In the genomic region with DNA sequence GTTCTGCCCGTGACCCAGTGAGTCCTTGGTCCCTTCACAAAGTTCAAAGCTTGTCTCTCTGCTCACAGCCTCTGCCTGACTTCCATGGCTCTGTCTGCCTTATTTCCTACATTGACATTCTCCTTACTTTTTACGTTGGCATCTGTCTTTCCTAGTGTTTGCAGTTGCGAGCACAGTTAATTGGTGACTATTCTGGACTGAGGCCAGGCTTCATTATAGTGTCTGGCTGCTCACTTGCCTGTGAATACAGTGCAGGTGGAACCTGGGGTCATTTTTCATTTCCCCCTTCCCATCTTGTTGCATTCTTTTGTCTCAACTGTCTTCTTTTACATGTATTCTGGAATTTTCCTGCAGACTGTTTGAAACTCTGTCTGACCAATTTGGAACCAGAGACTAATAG, we compare ENCODE assay signal across 13 mouse cellular contexts.
"Had no signal": no experiment of that assay in that cellular context is flagged by ENCODE, and none has a peak within 500 bp of the region (broad histone marks: within the 10 kb centered on the region; RNA-seq: fewer than 3 reads in every experiment).

No protein-coding gene starts in this region.

- H3K9me3 ChIP-seq: limb, embryonic 12.5 days; limb, embryonic 15.5 days; liver, embryonic 12.5 days; liver, embryonic 15.5 days; midbrain, embryonic 12.5 days; midbrain, embryonic 15.5 days; neural tube, embryonic 12.5 days; neural tube, embryonic 15.5 days had no signal

- H3K4me1 ChIP-seq: limb, embryonic 15.5 days; liver, embryonic 12.5 days; liver, embryonic 15.5 days; midbrain, embryonic 12.5 days; midbrain, embryonic 15.5 days; neural tube, embryonic 12.5 days; neural tube, embryonic 15.5 days had no signal

- DNase-seq: lung, adult 2 months; thymus, adult 18-20 months; thymus, postnatal 36 days had no signal

- H3K27me3 ChIP-seq: limb, embryonic 12.5 days; limb, embryonic 15.5 days; liver, embryonic 12.5 days; liver, embryonic 15.5 days; midbrain, embryonic 12.5 days; midbrain, embryonic 15.5 days; neural tube, embryonic 12.5 days; neural tube, embryonic 15.5 days had no signal

- H3K27ac ChIP-seq: limb, embryonic 12.5 days; limb, embryonic 15.5 days; liver, embryonic 12.5 days; liver, embryonic 15.5 days; macrophage; midbrain, embryonic 12.5 days; midbrain, embryonic 15.5 days; neural tube, embryonic 12.5 days; neural tube, embryonic 15.5 days had no signal

- H3K9ac ChIP-seq: limb, embryonic 12.5 days; limb, embryonic 15.5 days; liver, embryonic 12.5 days; liver, embryonic 15.5 days; midbrain, embryonic 12.5 days; midbrain, embryonic 15.5 days; neural tube, embryonic 12.5 days; neural tube, embryonic 15.5 days had no signal

- H3K36me3 ChIP-seq: liver, embryonic 15.5 days; midbrain, embryonic 12.5 days; midbrain, embryonic 15.5 days; neural tube, embryonic 12.5 days; neural tube, embryonic 15.5 days had no signal

- ATAC-seq: intestine, postnatal 0 days; liver, embryonic 12.5 days; midbrain, embryonic 15.5 days had no signal

- H3K4me3 ChIP-seq: limb, embryonic 12.5 days; limb, embryonic 15.5 days; liver, embryonic 12.5 days; liver, embryonic 15.5 days; midbrain, embryonic 12.5 days; midbrain, embryonic 15.5 days; neural tube, embryonic 12.5 days; neural tube, embryonic 15.5 days had no signal

- H3K4me2 ChIP-seq: limb, embryonic 12.5 days; limb, embryonic 15.5 days; liver, embryonic 12.5 days; liver, embryonic 15.5 days; midbrain, embryonic 12.5 days; midbrain, embryonic 15.5 days; neural tube, embryonic 12.5 days; neural tube, embryonic 15.5 days had no signal
